Mouse (Mus musculus) heart, embryonic 14.5 days (tissue): ENCODE results near the gene Myh9. TPM values are rescaled to one million over a fixed set of nuclear protein-coding genes. Genes with fewer than 3 reads are reported as not detected.
A peak's percentile ranks its signal among the peaks of the same experiment; 100 is the strongest.

Experiments
- ATAC-seq: fragments of 200-750 bp; cut with Nextera tagmentation; 2 replicates; pipeline ENCODE4 v1.8.0; 2017; ENCODE audit warnings: low read depth, moderate TSS enrichment; ENCODE audit not compliant: insufficient number of reproducible peaks, insufficient read depth, low FRiP score
- H3K27ac ChIP-seq, 2 experiments: fragments of 200-500 bp in 1 of 2; fragments of 300-500 bp in 1 of 2; sonication (generic) in 1 of 2; replicated peaks in 1 of 2; 2 replicates each; pipeline ENCODE4 v1.5.1; 2012 to 2014; ENCODE audit warnings: low read depth in 2 of 2, low read length in 2 of 2, control low read depth in 1 of 2, mild to moderate bottlenecking in 1 of 2, mixed read lengths in 1 of 2; ENCODE audit not compliant: control insufficient read depth in 1 of 2, insufficient read depth in 1 of 2
- H3K27me3 ChIP-seq: fragments of 300-500 bp; sonication (generic); 2 replicates; pipeline ENCODE4 v1.6.1; 2014; ENCODE audit warnings: mild to moderate bottlenecking, low read length, control low read depth; ENCODE audit not compliant: control insufficient read depth, insufficient read depth
- H3K36me3 ChIP-seq: fragments of 300-500 bp; sonication (generic); 2 replicates; pipeline ENCODE4 v1.6.1; 2014; ENCODE audit warnings: mild to moderate bottlenecking, control low read depth, low read length, mixed read lengths; ENCODE audit not compliant: control insufficient read depth, insufficient read depth
- H3K4me1 ChIP-seq, 2 experiments: fragments of 200-500 bp in 1 of 2; fragments of 300-500 bp in 1 of 2; sonication (generic) in 1 of 2; 2 replicates each; pipeline ENCODE4 v1.6.1; 2012 to 2014; ENCODE audit warnings: low read length in 2 of 2, control low read depth in 1 of 2, mixed read lengths in 1 of 2; ENCODE audit not compliant: control insufficient read depth in 2 of 2, insufficient read depth in 2 of 2
- H3K4me2 ChIP-seq: fragments of 300-500 bp; sonication (generic); 2 replicates; pipeline ENCODE4 v1.6.1; 2014; ENCODE audit warnings: mild to moderate bottlenecking, low read length
- H3K4me3 ChIP-seq, 2 experiments: fragments of 200-500 bp in 1 of 2; fragments of 300-500 bp in 1 of 2; sonication (generic) in 1 of 2; 2 replicates each; pipeline ENCODE4 v1.5.1; 2012 to 2014; ENCODE audit warnings: low read length in 2 of 2, mild to moderate bottlenecking in 2 of 2, control low read depth in 1 of 2, low read depth in 1 of 2, moderate library complexity in 1 of 2; ENCODE audit not compliant: control insufficient read depth in 1 of 2, insufficient read depth in 1 of 2
- H3K9ac ChIP-seq: fragments of 300-500 bp; sonication (generic); 2 replicates; pipeline ENCODE4 v1.6.1; 2014; ENCODE audit warnings: mild to moderate bottlenecking, low read length
- H3K9me3 ChIP-seq: fragments of 300-500 bp; sonication (generic); 2 replicates; pipeline ENCODE4 v1.6.1; 2016; ENCODE audit warnings: low read length, control low read depth; ENCODE audit not compliant: control insufficient read depth
- WGBS: fragments of 180-500 bp; shearing (Covaris S2); extraction: QIAGEN DNeasy Blood & Tissue Kit; methylation state at CpG from one replicate; pipeline ENCODE4 v1.1.7; 2014; 5-methylcytosine and 5-hydroxymethylcytosine counted together
- polyA plus RNA-seq: library from polyadenylated mRNA; unstranded; fragments of >200 nt; fragmentation: Nextera tagmentation; extraction: Ambion mirVana; gene quantifications from 2 replicates; pipeline ENCODE4 v1.2.1, GENCODE M21; 2014

Myh9 gene
- polyA plus RNA-seq: 31.0 and 32.8 TPM in 2 replicates

- Histone ChIP-seq H3K9ac (peak within 1 kb of the TSS; percentile 98), H3K36me3 (no peaks in the 10 kb centered on the region), H3K4me1 (peaks cover 17 to 31% of the 10 kb centered on the region in 2 experiments), H3K27ac (peak within 1 kb of the TSS; percentile 88 to 97), H3K4me3 (peak within 1 kb of the TSS; percentile 64 to 95), H3K27me3 (no peaks in the 10 kb centered on the region), H3K4me2 (peak within 1 kb of the TSS; percentile 89), H3K9me3 (no peaks in the 10 kb centered on the region)
- under 1% methylated on average over 44 of the region's 46 CpGs for WGBS
- ATAC-seq: peak; percentile 97
These were observed at the start of gene Myh9 for GRCm38 (mm10) chr15:77842047-77842843. Gene Myh9, minus strand, starts transcription at chr15:77842175.

- Histone ChIP-seq H3K4me2 (no peak overlapping the region), H3K27me3 (no peaks in the 10 kb centered on the region), H3K4me1 (peaks cover 0 to 5% of the 10 kb centered on the region in 2 experiments; a peak in 2 of 4 replicates), H3K9ac (no peak overlapping the region), H3K4me3 (no peak overlapping the region), H3K36me3 (no peaks in the 10 kb centered on the region), H3K27ac (no peak overlapping the region), H3K9me3 (no peaks in the 10 kb centered on the region)
- 75% methylated on average over 8 of the region's 8 CpGs for WGBS
- ATAC-seq: no peak
These were observed 49.8 kb upstream of the Myh9 start for GRCm38 (mm10) chr15:77891766-77892165.

GRCm38 (mm10) chr15:77889761-77890422, 47.9 kb upstream of the Myh9 start:
- H3K4me2 ChIP-seq: no peak overlapping the region
- H3K27me3 ChIP-seq: no peaks in the 10 kb centered on the region

GRCm38 (mm10) chr15:77888286-77888685, 46.3 kb upstream of the Myh9 start:
- Histone ChIP-seq H3K36me3 (no peaks in the 10 kb centered on the region), H3K27me3 (no peaks in the 10 kb centered on the region), H3K4me3 (no peak overlapping the region), H3K4me1 (peaks cover 2 to 7% of the 10 kb centered on the region in 2 experiments; a peak in 2 of 4 replicates), H3K9ac (no peak overlapping the region), H3K4me2 (no peak overlapping the region), H3K27ac (no peak overlapping the region), H3K9me3 (no peaks in the 10 kb centered on the region)
- WGBS: 60% methylated on average over 7 of the region's 7 CpGs
- no peak for ATAC-seq

More at GRCm38 (mm10) chr15:77889761-77890422, 47.9 kb upstream of the Myh9 start:
- no peak for ATAC-seq
- 49% methylated on average over 4 of the region's 4 CpGs for WGBS
- Histone ChIP-seq H3K27ac (no peak overlapping the region), H3K36me3 (no peaks in the 10 kb centered on the region), H3K4me3 (no peak overlapping the region), H3K4me1 (peaks cover 0 to 7% of the 10 kb centered on the region in 2 experiments; a peak in 2 of 4 replicates), H3K9ac (no peak overlapping the region), H3K9me3 (no peaks in the 10 kb centered on the region)

- H3K27me3 ChIP-seq: no peaks in the 10 kb centered on the region
- H3K4me1 ChIP-seq: peaks cover 12 to 13% of the 10 kb centered on the region in 2 experiments; a peak in 3 of 4 replicates
- H3K9me3 ChIP-seq: no peaks in the 10 kb centered on the region
- WGBS: 60% methylated on average over 1 of the region's 1 CpGs
- no peak for ATAC-seq
- no peaks in the 10 kb centered on the region for H3K36me3 ChIP-seq
- H3K4me3 ChIP-seq: no peak overlapping the region
- H3K4me2 ChIP-seq: no peak overlapping the region
- 0 out of 4 replicates have a peak overlapping the region, but pooled peaks of 1 of the 2 experiments have one; percentile 28 for H3K27ac ChIP-seq
- H3K9ac ChIP-seq: no peak overlapping the region
These were observed 45.1 kb upstream of the Myh9 start for GRCm38 (mm10) chr15:77887093-77887488.

- no peak overlapping the region for H3K4me3 ChIP-seq
- H3K9ac ChIP-seq: no peak overlapping the region
- no peak overlapping the region for H3K4me2 ChIP-seq
- no peaks in the 10 kb centered on the region for H3K27me3 ChIP-seq
- no peaks in the 10 kb centered on the region for H3K36me3 ChIP-seq
- no peak for ATAC-seq
- no peak overlapping the region for H3K27ac ChIP-seq
- 77% methylated on average over 5 of the region's 5 CpGs for WGBS
- peaks cover 12 to 13% of the 10 kb centered on the region in 2 experiments; a peak in 3 of 4 replicates for H3K4me1 ChIP-seq
- no peaks in the 10 kb centered on the region for H3K9me3 ChIP-seq
These were observed 44.6 kb upstream of the Myh9 start for GRCm38 (mm10) chr15:77886369-77887092.

GRCm38 (mm10) chr15:77885945-77886344, 44.0 kb upstream of the Myh9 start:
- H3K4me3 ChIP-seq: no peak overlapping the region
- H3K4me2 ChIP-seq: no peak overlapping the region
- 81% methylated on average over 4 of the region's 4 CpGs for WGBS
- H3K27ac ChIP-seq: no peak overlapping the region
- ATAC-seq: no peak
- no peak overlapping the region for H3K9ac ChIP-seq
- H3K9me3 ChIP-seq: no peaks in the 10 kb centered on the region
- H3K36me3 ChIP-seq: no peaks in the 10 kb centered on the region
- H3K4me1 ChIP-seq: peaks cover 12 to 13% of the 10 kb centered on the region in 2 experiments; a peak in 3 of 4 replicates
- H3K27me3 ChIP-seq: no peaks in the 10 kb centered on the region
